Mouse (Mus musculus) spleen, adult 2 months (tissue): ENCODE measurements at regions not wholly inside any gene's neighbourhood (a gene's known extent, or its start where the extent isn't known, plus 50 kb on each side); places are given as distances from the start of the nearest gene placed in this dataset.

ENCODE experiments used
- CTCF ChIP-seq: fragments of 200-500 bp; IDR thresholded peaks from 2 replicates; pipeline ENCODE4 v1.5.1; 2011; ENCODE audit warnings: mild to moderate bottlenecking, inconsistent platforms; ENCODE audit not compliant: insufficient read depth, insufficient read length, insufficient replicate concordance; ENCODE audit errors: extremely low read depth
- POLR2A ChIP-seq: fragments of 200-500 bp; IDR thresholded peaks from 2 replicates; pipeline ENCODE4 v1.6.1; 2011; ENCODE audit warnings: low read depth, low read length, inconsistent platforms

- TF ChIP-seq POLR2A (no peak), CTCF (no peak)
Measured at GRCm38 (mm10) chr8:116283990-116284389, 220.8 kb upstream of the Dynlrb2 start.
